Mouse (Mus musculus): Measurements from ENCODE around the gene Ube2e2. TPM values are rescaled to one million over a fixed set of nuclear protein-coding genes. Genes with fewer than 3 reads are reported as not detected.
"Not testable (repeated sequence)": the region's sequence is repeated elsewhere in the genome, so short reads cannot be mapped to it uniquely, and the experiment has no call there.

Ube2e2 gene
- total and polyA plus RNA-seq, 3 experiments, result 0.16 TPM; not detected in 2

- no peak for DNase-seq (ENCODE audit: low spot score)
- no peak for TF ChIP-seq POLR2AphosphoS5 (IDR thresholded peaks at IDR 0.05; ENCODE audit: insufficient replicate concordance, low read depth, low read length)
- no peak for TF ChIP-seq GATA2 (IDR thresholded peaks at IDR 0.05; ENCODE audit: borderline replicate concordance, low read depth, low read length)
- TF ChIP-seq GATA1 (IDR thresholded peaks at IDR 0.05; ENCODE audit: borderline replicate concordance, low read length), result no peak
- no peak for TF ChIP-seq TAL1 (conservative IDR thresholded peaks at IDR 0.05; ENCODE audit: low read depth, low read length)
- no peak for TF ChIP-seq CTCF (IDR thresholded peaks at IDR 0.05; ENCODE audit: low read depth, low read length)
- Histone ChIP-seq H3K36me3 (replicated peaks) (no peaks in the 10 kb centered on the region), H3K27me3 (ENCODE audit: insufficient read depth, low read length) (no peaks in the 10 kb centered on the region), H3K4me3 (ENCODE audit: low read depth, low read length) (no peak overlapping the region), H3K9me3 (replicated peaks) (no peaks in the 10 kb centered on the region), H3K4me1 (ENCODE audit: insufficient read depth, low read depth, low read length) (no peaks in the 10 kb centered on the region)
- no peak for ATAC-seq (ENCODE audit: extremely low read depth, insufficient number of reproducible peaks, low FRiP score, poor library complexity, severe bottlenecking)
These were observed 340.0 kb downstream of the Ube2e2 start for GRCm38 (mm10) chr14:18553987-18554626.

- TF ChIP-seq GATA1 (IDR thresholded peaks at IDR 0.05; ENCODE audit: borderline replicate concordance, low read length), result no peak
- no peak for TF ChIP-seq CTCF (IDR thresholded peaks at IDR 0.05; ENCODE audit: low read depth, low read length)
- no peak for TF ChIP-seq GATA2 (IDR thresholded peaks at IDR 0.05; ENCODE audit: borderline replicate concordance, low read depth, low read length)
- TF ChIP-seq POLR2AphosphoS5 (IDR thresholded peaks at IDR 0.05; ENCODE audit: insufficient replicate concordance, low read depth, low read length), result no peak
- TF ChIP-seq TAL1 (conservative IDR thresholded peaks at IDR 0.05; ENCODE audit: low read depth, low read length), result no peak
- H3K4me3 ChIP-seq (ENCODE audit: low read depth, low read length), result no peak overlapping the region
- H3K9me3 ChIP-seq (replicated peaks), result no peaks in the 10 kb centered on the region
- DNase-seq (ENCODE audit: low spot score), result no peak
- H3K4me1 ChIP-seq (ENCODE audit: insufficient read depth, low read depth, low read length), result no peaks in the 10 kb centered on the region
- no peaks in the 10 kb centered on the region for H3K36me3 ChIP-seq (replicated peaks)
- H3K27me3 ChIP-seq (ENCODE audit: insufficient read depth, low read length), result no peaks in the 10 kb centered on the region
- ATAC-seq (ENCODE audit: extremely low read depth, insufficient number of reproducible peaks, low FRiP score, poor library complexity, severe bottlenecking), result no peak
These were observed 346.5 kb downstream of the Ube2e2 start for GRCm38 (mm10) chr14:18547541-18547940.

DNA sequence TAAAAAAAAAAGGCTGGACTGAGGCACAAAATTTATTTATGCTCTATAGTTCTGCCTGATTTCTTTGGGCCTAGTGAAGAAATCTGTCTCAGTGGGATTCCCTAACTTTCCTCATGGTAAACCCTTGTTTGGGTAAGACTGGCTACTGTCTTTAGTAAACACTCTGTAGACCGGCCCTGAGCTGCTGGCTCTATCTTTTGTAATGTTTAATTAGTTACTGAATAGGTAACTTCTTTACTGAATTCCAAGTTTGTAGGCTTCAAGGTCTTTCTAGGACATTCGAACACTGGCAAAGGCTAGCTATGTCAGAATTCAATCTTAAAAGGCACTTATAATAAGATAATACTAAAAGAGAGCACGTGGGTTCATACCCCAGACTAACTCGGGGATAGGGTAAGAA lies 355.0 kb downstream of the Ube2e2 start:
- not testable (repeated sequence) for ATAC-seq (ENCODE audit: extremely low read depth, insufficient number of reproducible peaks, low FRiP score, poor library complexity, severe bottlenecking)

GRCm38 (mm10) chr14:18530899-18531298 lies 363.2 kb downstream of the Ube2e2 start:
- no peak overlapping the region for H3K4me3 ChIP-seq (ENCODE audit: low read depth, low read length)
- ATAC-seq (ENCODE audit: extremely low read depth, insufficient number of reproducible peaks, low FRiP score, poor library complexity, severe bottlenecking) (no peak), DNase-seq (ENCODE audit: low spot score) (no peak)
- TF ChIP-seq GATA1 (IDR thresholded peaks at IDR 0.05; ENCODE audit: borderline replicate concordance, low read length) (no peak), TAL1 (conservative IDR thresholded peaks at IDR 0.05; ENCODE audit: low read depth, low read length) (no peak), CTCF (IDR thresholded peaks at IDR 0.05; ENCODE audit: low read depth, low read length) (no peak), POLR2AphosphoS5 (IDR thresholded peaks at IDR 0.05; ENCODE audit: insufficient replicate concordance, low read depth, low read length) (no peak), GATA2 (IDR thresholded peaks at IDR 0.05; ENCODE audit: borderline replicate concordance, low read depth, low read length) (no peak)
- no peaks in the 10 kb centered on the region for H3K36me3 ChIP-seq (replicated peaks)
- no peaks in the 10 kb centered on the region for H3K4me1 ChIP-seq (ENCODE audit: insufficient read depth, low read depth, low read length)
- no peaks in the 10 kb centered on the region for H3K9me3 ChIP-seq (replicated peaks)
- no peaks in the 10 kb centered on the region for H3K27me3 ChIP-seq (ENCODE audit: insufficient read depth, low read length)

More for the DNA sequence above, 355.0 kb downstream of the Ube2e2 start:
- not testable (repeated sequence) for H3K9me3 ChIP-seq (replicated peaks); H3K27me3 ChIP-seq (ENCODE audit: insufficient read depth, low read length); H3K4me1 ChIP-seq (ENCODE audit: insufficient read depth, low read depth, low read length); H3K36me3 ChIP-seq (replicated peaks); DNase-seq (ENCODE audit: low spot score); H3K4me3 ChIP-seq (ENCODE audit: low read depth, low read length)

DNA sequence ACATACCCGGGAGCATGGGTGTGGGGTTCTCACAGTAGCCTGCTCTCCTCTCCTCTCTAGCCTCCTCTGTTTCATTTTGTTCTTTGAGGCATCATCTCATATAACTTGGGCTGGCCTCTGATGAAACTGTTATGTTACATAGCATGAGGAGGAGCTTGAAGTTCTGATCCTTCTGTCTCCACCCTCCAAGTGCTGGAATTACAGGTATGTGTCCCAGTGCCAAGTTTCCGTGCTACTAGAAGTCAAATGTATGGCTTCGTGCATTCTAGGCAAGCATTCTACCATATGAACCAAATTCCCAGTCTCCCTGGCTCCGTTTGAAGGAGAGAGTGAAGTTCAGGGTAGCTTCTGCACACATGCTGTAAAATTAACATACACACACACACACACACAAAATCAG lies 363.6 kb downstream of the Ube2e2 start:
- no peak overlapping the region for H3K4me3 ChIP-seq (ENCODE audit: low read depth, low read length)
- H3K9me3 ChIP-seq (replicated peaks), result no peaks in the 10 kb centered on the region
- H3K36me3 ChIP-seq (replicated peaks), result no peaks in the 10 kb centered on the region
- no peaks in the 10 kb centered on the region for H3K4me1 ChIP-seq (ENCODE audit: insufficient read depth, low read depth, low read length)
- H3K27me3 ChIP-seq (ENCODE audit: insufficient read depth, low read length), result no peaks in the 10 kb centered on the region
- ATAC-seq (ENCODE audit: extremely low read depth, insufficient number of reproducible peaks, low FRiP score, poor library complexity, severe bottlenecking) (no peak), DNase-seq (ENCODE audit: low spot score) (no peak)
- TF ChIP-seq GATA1 (IDR thresholded peaks at IDR 0.05; ENCODE audit: borderline replicate concordance, low read length) (no peak), POLR2AphosphoS5 (IDR thresholded peaks at IDR 0.05; ENCODE audit: insufficient replicate concordance, low read depth, low read length) (no peak), TAL1 (conservative IDR thresholded peaks at IDR 0.05; ENCODE audit: low read depth, low read length) (no peak), CTCF (IDR thresholded peaks at IDR 0.05; ENCODE audit: low read depth, low read length) (no peak), GATA2 (IDR thresholded peaks at IDR 0.05; ENCODE audit: borderline replicate concordance, low read depth, low read length) (no peak)

Measured in G1E (cell line).